ENCODE assay signal across 10 mouse cellular contexts in the genomic region with DNA sequence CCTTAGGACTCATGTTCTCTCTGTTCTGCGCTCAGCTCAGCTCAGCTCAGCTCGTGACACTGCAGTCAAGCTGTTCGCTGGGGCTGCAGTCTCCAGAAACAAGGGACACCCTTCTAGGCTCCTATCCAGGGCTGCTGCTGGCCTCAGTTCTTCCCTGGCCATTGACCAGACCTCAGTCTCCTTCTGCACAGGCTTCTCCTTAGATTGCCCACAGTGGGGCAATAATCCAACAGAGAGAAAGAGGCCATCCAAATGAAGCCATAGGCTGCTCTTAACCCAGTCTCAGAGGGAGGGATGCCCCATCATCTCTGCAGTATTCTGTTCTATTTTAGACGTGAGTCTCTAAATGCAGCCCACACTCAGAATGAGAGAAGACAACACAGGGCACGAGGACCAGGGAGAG. TPM values are rescaled to one million over a fixed set of nuclear protein-coding genes. Genes with fewer than 3 reads are reported as not detected.
DNase-seq lines count a peak whose midpoint lies in the region; ATAC-seq and TF ChIP-seq lines count a peak whose summit lies in the region.
"Had no signal": no experiment of that assay in that cellular context is flagged by ENCODE, and none has a peak within 500 bp of the region (broad histone marks: within the 10 kb centered on the region; RNA-seq: fewer than 3 reads in every experiment).

No protein-coding gene starts in this region.

- H3K36me3 ChIP-seq in kidney, embryonic 15.5 days = no peaks in the 10 kb centered on the region
- H3K36me3 ChIP-seq in midbrain, postnatal 0 days (ENCODE audit: insufficient read depth, low read length) = no peaks in the 10 kb centered on the region
- no peaks in the 10 kb centered on the region for H3K36me3 ChIP-seq in intestine, embryonic 15.5 days

- no peak overlapping the region for H3K4me2 ChIP-seq in kidney, embryonic 15.5 days
- no peak overlapping the region for H3K4me2 ChIP-seq in midbrain, postnatal 0 days (ENCODE audit: low read depth, low read length, poor library complexity, severe bottlenecking)
- H3K4me2 ChIP-seq in intestine, embryonic 15.5 days (replicated peaks) = no peak overlapping the region

- ATAC-seq in kidney, embryonic 15.5 days (replicated peaks; ENCODE audit: low FRiP score) = no peak
- ATAC-seq in midbrain, postnatal 0 days (ENCODE audit: low FRiP score) = peak; percentile 70
- ATAC-seq in megakaryocyte progenitor cell, adult 5-6 weeks (replicated peaks; ENCODE audit: poor library complexity) = no peak
- no peak for ATAC-seq in intestine, embryonic 15.5 days

- WGBS in kidney, embryonic 15.5 days = 75% methylated on average over 5 of the region's 5 CpGs
- WGBS in midbrain, postnatal 0 days = 41% methylated on average over 5 of the region's 5 CpGs
- WGBS in intestine, embryonic 15.5 days = 74% methylated on average over 5 of the region's 5 CpGs

- DNase-seq in kidney, postnatal 10 days = peak; percentile 47
- peak; percentile 75 to 86 for DNase-seq in cerebellum, postnatal 14 days
- peak; percentile 40 to 60 for DNase-seq in layer of hippocampus, adult 8-10 months (ENCODE audit: low spot score in 2 of 2)
- peak; percentile 50 for DNase-seq in midbrain, postnatal 0 days (ENCODE audit: low spot score)
- no peak for DNase-seq in urinary bladder, postnatal 14 days (ENCODE audit: low spot score)

- no peaks in the 10 kb centered on the region for H3K27me3 ChIP-seq in kidney, embryonic 15.5 days
- no peaks in the 10 kb centered on the region for H3K27me3 ChIP-seq in midbrain, postnatal 0 days (ENCODE audit: insufficient read depth, low read length)
- H3K27me3 ChIP-seq in intestine, embryonic 15.5 days (replicated peaks) = no peaks in the 10 kb centered on the region

- no peaks in the 10 kb centered on the region for H3K9me3 ChIP-seq in kidney, embryonic 15.5 days (replicated peaks)
- no peaks in the 10 kb centered on the region for H3K9me3 ChIP-seq in midbrain, postnatal 0 days (ENCODE audit: low read length)
- no peaks in the 10 kb centered on the region for H3K9me3 ChIP-seq in intestine, embryonic 15.5 days

- no peak for TF ChIP-seq CTCF in midbrain, postnatal 0 days (IDR thresholded peaks at IDR 0.05)

- H3K27ac ChIP-seq in kidney, embryonic 15.5 days = no peak overlapping the region
- no peak overlapping the region for H3K27ac ChIP-seq in midbrain, postnatal 0 days (ENCODE audit: low read depth, low read length)
- no peak overlapping the region for H3K27ac ChIP-seq in intestine, embryonic 15.5 days

- peaks cover 8% of the 10 kb centered on the region for H3K4me1 ChIP-seq in kidney, embryonic 15.5 days
- peaks cover 6% of the 10 kb centered on the region for H3K4me1 ChIP-seq in midbrain, postnatal 0 days (ENCODE audit: insufficient read depth, low read length)
- no peaks in the 10 kb centered on the region for H3K4me1 ChIP-seq in intestine, embryonic 15.5 days (replicated peaks)

- no peak overlapping the region for H3K9ac ChIP-seq in kidney, embryonic 15.5 days
- no peak overlapping the region for H3K9ac ChIP-seq in midbrain, postnatal 0 days (replicated peaks; ENCODE audit: low read length, poor library complexity, severe bottlenecking)
- no peak overlapping the region for H3K9ac ChIP-seq in intestine, embryonic 15.5 days

- H3K4me3 ChIP-seq in kidney, embryonic 15.5 days (replicated peaks) = no peak overlapping the region
- no peak overlapping the region for H3K4me3 ChIP-seq in midbrain, postnatal 0 days (ENCODE audit: low read depth, low read length)
- no peak overlapping the region for H3K4me3 ChIP-seq in intestine, embryonic 15.5 days (replicated peaks)

RNA-seq across cellular contexts. Expression of a gene that starts 15.3 kb away (rescaled TPM):
- 3.0 and 3.1 TPM in 2 replicates for polyA plus RNA-seq in kidney, embryonic 15.5 days (2015; fragmentation: Nextera tagmentation; extraction: Ambion mirVana)
- total RNA-seq in layer of hippocampus, adult 8-10 months (2022) = 10 to 100 TPM; 37.2 to 46.1 (median 37.9) TPM
- 17.7 and 25.3 TPM in 2 replicates for total RNA-seq in midbrain, postnatal 0 days (2014; rRNA removed)
- 4.0 and 4.5 TPM in 2 replicates for polyA plus RNA-seq in midbrain, postnatal 0 days (2015; fragmentation: Nextera tagmentation; extraction: Ambion mirVana)
- total RNA-seq in megakaryocyte progenitor cell, adult 5-6 weeks (2015) = 0.07 TPM in 1 of 2 replicates, not detected in the other
- total RNA-seq in megakaryocyte progenitor cell, adult 5-6 weeks (2017) = 0.14 TPM in 1 of 2 replicates, not detected in the other
- 1.3 and 1.6 TPM in 2 replicates for polyA plus RNA-seq in intestine, embryonic 15.5 days (2015; fragmentation: Nextera tagmentation; extraction: Ambion mirVana)
- total RNA-seq: granulocyte monocyte progenitor cell, adult 5-6 weeks; MEL had no signal

Comparison
In these comparisons a context has a peak if more than half of its experiments do, and no peak if none do; other contexts are left out.
1. RNA of a gene that starts 15.3 kb away (total RNA-seq): 37.2 to 46.1 TPM in layer of hippocampus, adult 8-10 months and 17.7 to 25.3 TPM in midbrain, postnatal 0 days; 0.07 to 0.14 TPM in megakaryocyte progenitor cell, adult 5-6 weeks; every median in the first group is over 10 times any median in the second.